Mouse (Mus musculus) erythroblast, embryonic 14.5 days (primary cell): ENCODE data around the gene Dscam.

Source experiments
- GATA1 ChIP-seq: IDR thresholded peaks from 2 replicates; pipeline ENCODE4 v1.6.1; 2012; ENCODE audit warnings: low read length, inconsistent platforms, mixed read lengths
- TAL1 ChIP-seq: IDR thresholded peaks from 3 replicates; pipeline ENCODE4 v1.6.1; 2012; ENCODE audit warnings: low read length, inconsistent platforms, mixed read lengths

GRCm38 (mm10) chr16:97105266-97105665, 65.3 kb downstream of the Dscam start:
- TF ChIP-seq TAL1 = no peak
- no peak for TF ChIP-seq GATA1
